13 mouse cellular contexts compared by ENCODE assay signal in genomic region chr5:36814554-36814953, GRCm38 (mm10). TPM values are rescaled to one million over a fixed set of nuclear protein-coding genes. Genes with fewer than 3 reads are reported as not detected.
DNase-seq lines count a peak whose midpoint lies in the region; ATAC-seq and TF ChIP-seq lines count a peak whose summit lies in the region.
"Had no signal": no experiment of that assay in that cellular context is flagged by ENCODE, and none has a peak within 500 bp of the region (broad histone marks: within the 10 kb centered on the region; RNA-seq: fewer than 3 reads in every experiment).

No protein-coding gene starts in this region.

- H3K4me3 ChIP-seq in kidney, postnatal 0 days (replicated peaks; ENCODE audit: low read depth, low read length): no peak overlapping the region
- H3K4me3 ChIP-seq in kidney, embryonic 15.5 days (replicated peaks): no peak overlapping the region
- H3K4me3 ChIP-seq: liver, embryonic 13.5 days; stomach, embryonic 15.5 days had no signal

- H3K9ac ChIP-seq in kidney, postnatal 0 days (ENCODE audit: low read depth, low read length): no peak overlapping the region
- no peak overlapping the region for H3K9ac ChIP-seq in kidney, embryonic 15.5 days
- H3K9ac ChIP-seq: liver, embryonic 13.5 days; stomach, embryonic 15.5 days had no signal

- H3K4me1 ChIP-seq in kidney, postnatal 0 days (replicated peaks; ENCODE audit: insufficient read depth, low read length): no peaks in the 10 kb centered on the region
- H3K4me1 ChIP-seq in kidney, embryonic 15.5 days: no peaks in the 10 kb centered on the region
- H3K4me1 ChIP-seq: liver, embryonic 13.5 days; stomach, embryonic 15.5 days had no signal

- ATAC-seq in kidney, postnatal 0 days (replicated peaks; ENCODE audit: low FRiP score, low read depth): no peak
- ATAC-seq in kidney, embryonic 15.5 days (replicated peaks; ENCODE audit: low FRiP score): no peak

- H3K27me3 ChIP-seq in kidney, postnatal 0 days (ENCODE audit: insufficient read depth, low read length): no peaks in the 10 kb centered on the region
- no peaks in the 10 kb centered on the region for H3K27me3 ChIP-seq in kidney, embryonic 15.5 days
- H3K27me3 ChIP-seq: liver, embryonic 13.5 days; stomach, embryonic 15.5 days had no signal

- no peak overlapping the region for H3K27ac ChIP-seq in kidney, postnatal 0 days
- H3K27ac ChIP-seq in kidney, embryonic 15.5 days: no peak overlapping the region
- H3K27ac ChIP-seq: liver, embryonic 13.5 days; stomach, embryonic 15.5 days had no signal

- H3K4me2 ChIP-seq in kidney, postnatal 0 days (ENCODE audit: low read length): no peak overlapping the region
- no peak overlapping the region for H3K4me2 ChIP-seq in kidney, embryonic 15.5 days
- H3K4me2 ChIP-seq: liver, embryonic 13.5 days; stomach, embryonic 15.5 days had no signal

- no peaks in the 10 kb centered on the region for H3K36me3 ChIP-seq in kidney, postnatal 0 days (ENCODE audit: insufficient read depth, low read length)
- H3K36me3 ChIP-seq in kidney, embryonic 15.5 days: no peaks in the 10 kb centered on the region
- H3K36me3 ChIP-seq: stomach, embryonic 15.5 days had no signal

- peak; percentile 31; the same call in 1 of the 2 replicates for TF ChIP-seq CTCF in kidney, postnatal 0 days (IDR thresholded peaks at IDR 0.05; ENCODE audit: low read depth)

- 76% methylated on average over 6 of the region's 6 CpGs for WGBS in kidney, postnatal 0 days
- 73% methylated on average over 6 of the region's 6 CpGs for WGBS in kidney, embryonic 15.5 days

- no peak for DNase-seq in kidney, postnatal 0 days (ENCODE audit: low spot score)
- DNase-seq in kidney, adult 18-20 months: no peak
- DNase-seq in 416B (ENCODE audit: low read depth): peak; percentile 68
- peak; percentile 44 for DNase-seq in ES-CJ7 (ENCODE audit: low read depth, low spot score)
- peak; percentile 41 for DNase-seq in lung, postnatal 36 days
- DNase-seq in kidney, adult 8-10 months: no peak
- DNase-seq in layer of hippocampus, adult 9-11 months: no peak
- DNase-seq: cerebellum, adult 11 months; embryo, embryonic 11 days; gastrocnemius, postnatal 10 days; liver, embryonic 13.5 days had no signal

- no peaks in the 10 kb centered on the region for H3K9me3 ChIP-seq in kidney, postnatal 0 days (replicated peaks; ENCODE audit: low read length)
- H3K9me3 ChIP-seq in kidney, embryonic 15.5 days (replicated peaks): no peaks in the 10 kb centered on the region
- H3K9me3 ChIP-seq: liver, embryonic 13.5 days; stomach, embryonic 15.5 days had no signal

RNA-seq across cellular contexts. Expression of gene Man2b2, which starts 15.9 kb away (rescaled TPM):
- 16.5 and 17.6 TPM in 2 replicates for polyA plus RNA-seq in kidney, postnatal 0 days (2015; fragmentation: Nextera tagmentation; extraction: Ambion mirVana)
- 12.2 and 12.9 TPM in 2 replicates for polyA plus RNA-seq in kidney, embryonic 15.5 days (2015; fragmentation: Nextera tagmentation; extraction: Ambion mirVana)

RNA-seq across cellular contexts. Expression of gene Mrfap1, which starts 18.0 kb away (rescaled TPM):
- polyA plus RNA-seq in kidney, postnatal 0 days (2015; fragmentation: Nextera tagmentation; extraction: Ambion mirVana): 513 and 542 TPM in 2 replicates
- polyA plus RNA-seq in kidney, embryonic 15.5 days (2015; fragmentation: Nextera tagmentation; extraction: Ambion mirVana): 474 and 520 TPM in 2 replicates

RNA-seq across cellular contexts. Expression of gene Ppp2r2c, which starts 53.8 kb away (rescaled TPM):
- polyA plus RNA-seq in kidney, postnatal 0 days (2015; fragmentation: Nextera tagmentation; extraction: Ambion mirVana): 0.04 and 0.11 TPM in 2 replicates
- polyA plus RNA-seq in kidney, embryonic 15.5 days (2015; fragmentation: Nextera tagmentation; extraction: Ambion mirVana): 0.13 and 0.61 TPM in 2 replicates

Comparison
In these comparisons a context has a peak if more than half of its experiments do, and no peak if none do; other contexts are left out.
1. DNase-seq: peak in 416B (single experiment), ES-CJ7 (single experiment) and lung, postnatal 36 days (single experiment); none in kidney, postnatal 0 days (single experiment), kidney, adult 18-20 months (single experiment), kidney, adult 8-10 months (0 of 2) and layer of hippocampus, adult 9-11 months (single experiment).